Mouse (Mus musculus): ENCODE measurements at regions not wholly inside any gene's neighbourhood (a gene's known extent, or its start where the extent isn't known, plus 50 kb on each side); places are given as distances from the start of the nearest gene placed in this dataset.

GRCm38 (mm10) chr13:44459148-44459547 lies 270.1 kb upstream of the Jarid2 start:
- no peaks in the 10 kb centered on the region for H3K9me3 ChIP-seq (ENCODE audit: control insufficient read depth)
- TF ChIP-seq CTCF (IDR thresholded peaks at IDR 0.05; ENCODE audit: low read depth), result no peak
- no peak overlapping the region for H3K27ac ChIP-seq (ENCODE audit: low read depth, low read length)
- no peak overlapping the region for H3K4me3 ChIP-seq (ENCODE audit: low read depth, low read length)
- no peak overlapping the region for H3K4me2 ChIP-seq (replicated peaks; ENCODE audit: low read depth)
- no peak overlapping the region for H3K9ac ChIP-seq (ENCODE audit: low read depth, low read length)
- no peaks in the 10 kb centered on the region for H3K27me3 ChIP-seq (replicated peaks; ENCODE audit: control insufficient read depth, insufficient read depth, low read length)
- H3K4me1 ChIP-seq (replicated peaks; ENCODE audit: control insufficient read depth, insufficient read depth, low read length), result no peaks in the 10 kb centered on the region
- ATAC-seq, result no peak
- WGBS, result 80% methylated on average over 4 of the region's 4 CpGs
- H3K36me3 ChIP-seq (ENCODE audit: control insufficient read depth, insufficient read depth), result no peaks in the 10 kb centered on the region

- ATAC-seq, result no peak
- TF ChIP-seq CTCF (IDR thresholded peaks at IDR 0.05; ENCODE audit: low read depth), result no peak
- Histone ChIP-seq H3K4me3 (ENCODE audit: low read depth, low read length) (no peak overlapping the region), H3K4me1 (replicated peaks; ENCODE audit: control insufficient read depth, insufficient read depth, low read length) (no peaks in the 10 kb centered on the region), H3K27me3 (replicated peaks; ENCODE audit: control insufficient read depth, insufficient read depth, low read length) (no peaks in the 10 kb centered on the region), H3K9me3 (ENCODE audit: control insufficient read depth) (no peaks in the 10 kb centered on the region), H3K27ac (ENCODE audit: low read depth, low read length) (no peak overlapping the region), H3K9ac (ENCODE audit: low read depth, low read length) (no peak overlapping the region), H3K36me3 (ENCODE audit: control insufficient read depth, insufficient read depth) (no peaks in the 10 kb centered on the region), H3K4me2 (replicated peaks; ENCODE audit: low read depth) (no peak overlapping the region)
- 95% methylated on average over 4 of the region's 4 CpGs for WGBS
Measured at GRCm38 (mm10) chr13:44463675-44464074, 265.6 kb upstream of the Jarid2 start.

- TF ChIP-seq CTCF (IDR thresholded peaks at IDR 0.05; ENCODE audit: low read depth), result no peak
- H3K27me3 ChIP-seq (replicated peaks; ENCODE audit: control insufficient read depth, insufficient read depth, low read length), result no peaks in the 10 kb centered on the region
- H3K4me3 ChIP-seq (ENCODE audit: low read depth, low read length), result no peak overlapping the region
- H3K9me3 ChIP-seq (ENCODE audit: control insufficient read depth), result no peaks in the 10 kb centered on the region
- H3K36me3 ChIP-seq (ENCODE audit: control insufficient read depth, insufficient read depth), result no peaks in the 10 kb centered on the region
- no peak for ATAC-seq
- no peak overlapping the region for H3K27ac ChIP-seq (ENCODE audit: low read depth, low read length)
- no peak overlapping the region for H3K4me2 ChIP-seq (replicated peaks; ENCODE audit: low read depth)
- no peak overlapping the region for H3K9ac ChIP-seq (ENCODE audit: low read depth, low read length)
- H3K4me1 ChIP-seq (replicated peaks; ENCODE audit: control insufficient read depth, insufficient read depth, low read length), result no peaks in the 10 kb centered on the region
- 77% methylated on average over 7 of the region's 7 CpGs for WGBS
Measured at GRCm38 (mm10) chr13:44465567-44465966, 263.7 kb upstream of the Jarid2 start.

- H3K36me3 ChIP-seq (ENCODE audit: control insufficient read depth, insufficient read depth), result no peaks in the 10 kb centered on the region
- H3K9me3 ChIP-seq (ENCODE audit: control insufficient read depth), result no peaks in the 10 kb centered on the region
- H3K9ac ChIP-seq (ENCODE audit: low read depth, low read length), result no peak overlapping the region
- H3K27ac ChIP-seq (ENCODE audit: low read depth, low read length), result no peak overlapping the region
- H3K27me3 ChIP-seq (replicated peaks; ENCODE audit: control insufficient read depth, insufficient read depth, low read length), result no peaks in the 10 kb centered on the region
- ATAC-seq, result no peak
- H3K4me2 ChIP-seq (replicated peaks; ENCODE audit: low read depth), result no peak overlapping the region
- 75% methylated on average over 14 of the region's 14 CpGs for WGBS
- TF ChIP-seq CTCF (IDR thresholded peaks at IDR 0.05; ENCODE audit: low read depth), result no peak
- H3K4me1 ChIP-seq (replicated peaks; ENCODE audit: control insufficient read depth, insufficient read depth, low read length), result no peaks in the 10 kb centered on the region
- H3K4me3 ChIP-seq (ENCODE audit: low read depth, low read length), result no peak overlapping the region
Measured at GRCm38 (mm10) chr13:44468963-44469674, 260.2 kb upstream of the Jarid2 start.

DNA sequence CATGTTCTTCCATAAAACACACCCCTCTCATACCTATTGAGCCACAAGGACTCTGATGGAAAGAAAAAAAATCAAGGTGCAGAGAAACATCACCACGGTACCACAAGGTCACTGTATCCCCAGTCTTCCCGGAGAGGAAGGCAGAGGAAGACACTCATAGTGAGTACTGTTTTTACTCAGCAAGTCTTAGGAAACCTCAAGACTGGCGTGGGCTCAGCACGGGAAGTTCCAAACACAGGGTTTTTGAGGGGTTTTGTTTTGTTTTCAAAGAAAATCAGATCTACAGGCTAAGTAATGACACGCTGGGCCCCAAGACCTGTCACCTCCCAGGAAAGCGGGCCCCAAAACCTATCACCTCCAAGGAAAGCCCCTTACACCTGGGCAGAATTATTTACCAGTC lies 259.6 kb upstream of the Jarid2 start:
- WGBS, result 86% methylated on average over 6 of the region's 6 CpGs
- Histone ChIP-seq H3K9ac (ENCODE audit: low read depth, low read length) (no peak overlapping the region), H3K27ac (ENCODE audit: low read depth, low read length) (no peak overlapping the region), H3K9me3 (ENCODE audit: control insufficient read depth) (no peaks in the 10 kb centered on the region), H3K36me3 (ENCODE audit: control insufficient read depth, insufficient read depth) (no peaks in the 10 kb centered on the region), H3K4me1 (replicated peaks; ENCODE audit: control insufficient read depth, insufficient read depth, low read length) (no peaks in the 10 kb centered on the region), H3K4me2 (replicated peaks; ENCODE audit: low read depth) (no peak overlapping the region), H3K4me3 (ENCODE audit: low read depth, low read length) (no peak overlapping the region), H3K27me3 (replicated peaks; ENCODE audit: control insufficient read depth, insufficient read depth, low read length) (no peaks in the 10 kb centered on the region)
- no peak for ATAC-seq
- TF ChIP-seq CTCF (IDR thresholded peaks at IDR 0.05; ENCODE audit: low read depth), result no peak

DNA sequence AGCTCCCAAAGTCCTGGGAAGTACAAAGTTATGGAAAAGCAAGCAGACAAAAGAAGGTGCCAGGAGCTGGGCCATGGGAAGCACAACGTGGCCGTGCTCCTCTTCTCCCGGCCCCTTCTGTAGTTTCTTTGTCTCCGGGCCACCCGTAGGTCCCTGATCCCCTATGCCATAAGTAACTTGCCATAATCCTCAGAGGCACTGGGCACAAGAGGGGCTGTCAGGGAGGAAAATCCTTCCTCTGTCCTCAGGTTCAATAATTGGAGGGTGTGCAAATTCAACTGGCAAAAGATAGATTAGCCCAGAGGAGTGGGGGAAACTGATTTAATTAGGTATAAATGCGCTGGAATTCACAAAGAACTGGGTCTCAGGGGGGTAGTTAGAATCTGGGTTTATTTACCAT lies 256.1 kb upstream of the Jarid2 start:
- Histone ChIP-seq H3K4me2 (replicated peaks; ENCODE audit: low read depth) (no peak overlapping the region), H3K27me3 (replicated peaks; ENCODE audit: control insufficient read depth, insufficient read depth, low read length) (no peaks in the 10 kb centered on the region), H3K27ac (ENCODE audit: low read depth, low read length) (no peak overlapping the region), H3K36me3 (ENCODE audit: control insufficient read depth, insufficient read depth) (no peaks in the 10 kb centered on the region), H3K4me1 (replicated peaks; ENCODE audit: control insufficient read depth, insufficient read depth, low read length) (no peaks in the 10 kb centered on the region), H3K4me3 (ENCODE audit: low read depth, low read length) (no peak overlapping the region), H3K9ac (ENCODE audit: low read depth, low read length) (no peak overlapping the region), H3K9me3 (ENCODE audit: control insufficient read depth) (no peaks in the 10 kb centered on the region)
- no peak for ATAC-seq
- WGBS, result 81% methylated on average over 6 of the region's 6 CpGs
- no peak for TF ChIP-seq CTCF (IDR thresholded peaks at IDR 0.05; ENCODE audit: low read depth)
